Mouse (Mus musculus): ENCODE measurements around the gene Dand5. TPM values are rescaled to one million over a fixed set of nuclear protein-coding genes. Genes with fewer than 3 reads are reported as not detected.
A peak's percentile ranks its signal among the peaks of the same experiment; 100 is the strongest.

The Dand5 gene
- total and polyA plus RNA-seq, 3 experiments, result 7.6 to 12.3 (median 11.2) TPM

DNA sequence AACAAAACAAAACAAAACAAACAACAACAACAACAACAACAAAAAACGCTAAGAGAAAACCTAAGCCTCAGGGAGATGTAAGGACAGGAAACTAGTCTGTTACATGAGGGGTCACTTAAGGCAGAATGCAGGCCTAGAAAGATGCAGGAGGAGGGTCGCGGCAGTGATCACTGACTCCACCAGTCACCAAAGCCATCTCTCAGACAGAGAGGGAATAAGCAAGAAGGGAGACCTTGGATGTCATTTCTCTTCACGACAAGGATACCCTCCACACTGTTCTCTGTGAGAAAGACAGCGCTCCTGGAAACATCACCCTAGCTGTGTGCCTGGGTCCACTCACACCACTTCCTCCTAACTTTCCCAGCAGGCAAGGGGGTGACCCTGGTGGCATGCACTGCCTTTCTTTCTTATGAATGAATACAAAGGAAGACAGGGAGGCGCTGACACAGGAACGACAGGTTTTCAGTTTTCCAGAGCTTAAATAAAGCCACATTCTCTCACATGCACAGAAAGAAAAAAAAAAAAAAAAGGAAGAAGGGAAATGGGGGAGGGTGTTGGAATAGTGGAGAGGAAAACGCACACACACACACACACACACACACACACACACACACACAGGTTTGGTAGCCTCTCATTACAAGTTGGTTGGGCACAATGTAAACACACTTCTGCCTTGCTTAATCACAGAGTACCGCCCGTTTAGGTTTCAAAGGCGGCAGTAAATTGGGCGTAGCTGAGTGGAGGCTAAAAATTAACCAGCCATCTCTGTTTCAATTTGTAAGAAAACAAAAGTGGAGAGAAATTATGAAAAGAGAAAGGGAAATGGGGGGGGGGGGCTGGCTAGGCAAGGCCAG lies 52.3 kb downstream of the Dand5 start:
- Histone ChIP-seq H3K36me3 (ENCODE audit: control insufficient read depth, insufficient read depth, low read length) (no peaks in the 10 kb centered on the region), H3K79me2 (replicated peaks; ENCODE audit: control insufficient read depth, insufficient read depth, low read length) (peaks cover 2% of the 10 kb centered on the region; the same call in 1 of the 2 replicates), H3K27ac (no peak overlapping the region; the same call in 1 of the 2 replicates), H3K9ac (ENCODE audit: low read depth, low read length) (no peak overlapping the region), H3K4me3 (no peak overlapping the region), H3K27me3 (ENCODE audit: control insufficient read depth, insufficient read depth, low read length) (no peaks in the 10 kb centered on the region), H3K4me1 (ENCODE audit: control insufficient read depth, insufficient read depth, low read length) (peaks cover 11% of the 10 kb centered on the region)
- WGBS, result 56% methylated on average over 12 of the region's 12 CpGs
- no peak for DNase-seq
- intact Hi-C loops (cut with DNase I), result no loop called here
- TF ChIP-seq POLR2A (IDR thresholded peaks at IDR 0.05; ENCODE audit: insufficient read depth, low read depth, low read length), result no peak
- TF ChIP-seq EP300 (IDR thresholded peaks at IDR 0.05; ENCODE audit: insufficient read depth, low read depth, low read length), result no peak
- TF ChIP-seq CTCF (IDR thresholded peaks at IDR 0.05), result no peak

DNA sequence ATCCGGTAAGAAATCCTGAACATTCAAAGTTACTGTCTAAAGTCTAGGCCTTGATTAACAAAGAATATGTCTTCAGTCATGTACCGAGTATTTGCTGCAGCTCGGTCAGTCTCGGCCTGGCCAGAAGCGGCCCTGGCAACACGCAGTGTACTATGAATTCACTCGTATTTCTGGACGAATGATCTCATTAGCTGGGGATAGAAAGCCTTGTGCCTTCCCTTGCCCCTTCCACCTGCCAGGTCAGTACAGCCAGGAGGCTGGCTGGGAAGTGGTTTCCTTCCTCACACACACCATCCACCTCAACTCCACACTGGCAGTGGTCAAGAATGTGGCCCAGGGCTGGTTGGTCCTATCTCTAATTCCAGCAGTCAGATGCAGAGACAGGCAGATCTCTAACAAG lies 53.3 kb downstream of the Dand5 start:
- Histone ChIP-seq H3K27me3 (ENCODE audit: control insufficient read depth, insufficient read depth, low read length) (no peaks in the 10 kb centered on the region), H3K4me3 (no peak overlapping the region), H3K27ac (peak overlapping the region; percentile 55), H3K4me1 (ENCODE audit: control insufficient read depth, insufficient read depth, low read length) (peaks cover 6% of the 10 kb centered on the region; the same call in 1 of the 2 replicates), H3K79me2 (replicated peaks; ENCODE audit: control insufficient read depth, insufficient read depth, low read length) (peaks cover 2% of the 10 kb centered on the region; the same call in 1 of the 2 replicates), H3K9ac (ENCODE audit: low read depth, low read length) (no peak overlapping the region), H3K36me3 (ENCODE audit: control insufficient read depth, insufficient read depth, low read length) (no peaks in the 10 kb centered on the region)
- WGBS, result 72% methylated on average over 8 of the region's 8 CpGs
- DNase-seq, result peak in 1 of 2 experiments; percentile 59
- intact Hi-C loops (cut with DNase I), result no loop called here
- no peak for TF ChIP-seq CTCF (IDR thresholded peaks at IDR 0.05)
- TF ChIP-seq POLR2A (IDR thresholded peaks at IDR 0.05; ENCODE audit: insufficient read depth, low read depth, low read length), result no peak
- no peak for TF ChIP-seq EP300 (IDR thresholded peaks at IDR 0.05; ENCODE audit: insufficient read depth, low read depth, low read length)

DNA sequence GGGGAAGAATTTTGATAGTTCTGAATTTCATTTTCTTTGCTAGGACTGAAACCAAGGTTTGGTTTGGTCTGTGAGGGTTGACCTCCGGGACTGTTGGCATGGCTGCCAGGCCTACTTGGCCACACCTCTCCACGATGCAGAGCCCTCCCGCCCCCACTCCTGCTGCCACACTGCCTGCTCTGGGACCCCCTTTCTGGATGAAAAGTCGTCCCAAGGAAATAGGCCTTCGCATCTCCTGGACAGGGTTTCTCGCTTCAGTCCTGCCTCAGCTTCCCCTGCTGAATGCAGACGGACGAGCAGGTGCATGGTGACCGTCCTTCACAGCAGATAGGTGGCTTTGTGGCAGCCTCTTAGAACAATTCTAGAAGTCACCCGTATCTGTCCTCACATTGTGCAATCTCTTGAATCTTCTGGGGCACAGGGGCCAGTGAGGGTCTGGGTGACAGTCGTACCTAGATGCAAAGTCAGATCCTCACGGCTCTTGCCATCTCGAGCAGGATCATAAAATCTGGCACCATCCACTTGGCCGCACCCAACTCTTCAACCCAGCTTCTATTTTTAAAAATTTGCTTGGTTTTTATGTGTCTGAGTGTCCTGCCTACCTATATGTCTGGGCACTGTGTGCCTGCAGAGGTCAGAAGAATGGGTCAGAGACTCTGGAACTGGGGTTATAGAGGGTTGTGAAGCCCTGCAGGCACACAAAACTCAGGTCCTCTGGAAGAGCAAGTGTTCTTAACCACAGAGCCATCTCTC lies 54.1 kb downstream of the Dand5 start:
- Histone ChIP-seq H3K27ac (peak overlapping the region; percentile 55), H3K27me3 (ENCODE audit: control insufficient read depth, insufficient read depth, low read length) (no peaks in the 10 kb centered on the region), H3K4me3 (no peak overlapping the region), H3K79me2 (replicated peaks; ENCODE audit: control insufficient read depth, insufficient read depth, low read length) (peaks cover 2% of the 10 kb centered on the region), H3K36me3 (ENCODE audit: control insufficient read depth, insufficient read depth, low read length) (no peaks in the 10 kb centered on the region), H3K9ac (ENCODE audit: low read depth, low read length) (no peak overlapping the region), H3K4me1 (ENCODE audit: control insufficient read depth, insufficient read depth, low read length) (peaks cover 6% of the 10 kb centered on the region; the same call in 1 of the 2 replicates)
- no peak for TF ChIP-seq EP300 (IDR thresholded peaks at IDR 0.05; ENCODE audit: insufficient read depth, low read depth, low read length)
- no peak for TF ChIP-seq CTCF (IDR thresholded peaks at IDR 0.05)
- TF ChIP-seq POLR2A (IDR thresholded peaks at IDR 0.05; ENCODE audit: insufficient read depth, low read depth, low read length), result no peak
- intact Hi-C loops (cut with DNase I), result no loop called here
- no peak for DNase-seq
- 84% methylated on average over 14 of the region's 14 CpGs for WGBS

DNA sequence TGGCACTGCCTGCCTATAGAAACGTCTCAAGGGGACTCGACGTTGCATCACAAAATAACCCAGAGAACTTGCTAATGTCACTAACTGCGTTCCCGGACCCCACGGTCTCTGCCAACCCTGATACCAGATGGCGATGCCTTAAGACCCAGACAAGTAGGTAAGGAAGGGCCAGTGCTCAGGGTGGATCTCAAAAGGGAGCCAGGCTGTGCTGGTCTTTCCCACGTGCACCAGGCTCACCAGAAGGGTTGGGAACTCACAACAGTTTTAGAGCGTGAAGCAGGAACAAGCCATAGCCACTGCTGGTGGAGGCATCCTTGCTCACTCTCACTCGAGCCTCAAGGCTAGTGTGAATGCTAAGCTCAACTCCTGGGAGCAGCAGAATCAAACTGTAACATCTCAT lies 55.4 kb downstream of the Dand5 start:
- H3K27me3 ChIP-seq (ENCODE audit: control insufficient read depth, insufficient read depth, low read length), result no peaks in the 10 kb centered on the region
- intact Hi-C loops (cut with DNase I), result no loop called here
- H3K79me2 ChIP-seq (replicated peaks; ENCODE audit: control insufficient read depth, insufficient read depth, low read length), result no peaks in the 10 kb centered on the region; the same call in 1 of the 2 replicates
- no peak overlapping the region for H3K4me3 ChIP-seq
- peaks cover 4% of the 10 kb centered on the region; the same call in 1 of the 2 replicates for H3K4me1 ChIP-seq (ENCODE audit: control insufficient read depth, insufficient read depth, low read length)
- 85% methylated on average over 10 of the region's 10 CpGs for WGBS
- no peak for TF ChIP-seq EP300 (IDR thresholded peaks at IDR 0.05; ENCODE audit: insufficient read depth, low read depth, low read length)
- no peak for TF ChIP-seq CTCF (IDR thresholded peaks at IDR 0.05)
- H3K9ac ChIP-seq (ENCODE audit: low read depth, low read length), result no peak overlapping the region
- no peaks in the 10 kb centered on the region for H3K36me3 ChIP-seq (ENCODE audit: control insufficient read depth, insufficient read depth, low read length)
- DNase-seq, result no peak
- H3K27ac ChIP-seq, result no peak overlapping the region; the same call in 1 of the 2 replicates

DNA sequence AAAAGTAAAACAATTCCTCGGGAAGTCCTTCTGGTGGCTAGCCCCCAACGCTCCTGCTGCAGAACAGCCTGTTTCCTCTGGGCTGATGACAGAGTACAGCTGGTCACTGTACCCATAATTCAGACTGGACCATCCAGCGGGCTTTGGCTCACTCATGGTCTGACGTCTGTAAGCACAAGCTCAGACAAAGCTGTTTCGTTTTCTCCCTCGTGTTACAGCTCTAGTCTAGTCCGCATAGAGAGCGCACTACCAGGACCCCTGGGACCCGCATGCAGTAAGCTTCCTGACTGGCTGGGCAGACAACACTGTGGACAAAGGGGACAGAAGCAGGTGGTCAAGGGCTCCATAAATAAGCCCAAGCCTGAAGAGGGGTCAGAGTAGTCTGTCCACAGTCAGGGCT lies 56.2 kb downstream of the Dand5 start:
- intact Hi-C loops (cut with DNase I), result no loop called here
- Histone ChIP-seq H3K36me3 (ENCODE audit: control insufficient read depth, insufficient read depth, low read length) (no peaks in the 10 kb centered on the region), H3K79me2 (replicated peaks; ENCODE audit: control insufficient read depth, insufficient read depth, low read length) (no peaks in the 10 kb centered on the region; the same call in 1 of the 2 replicates), H3K4me1 (ENCODE audit: control insufficient read depth, insufficient read depth, low read length) (peaks cover 4% of the 10 kb centered on the region; the same call in 1 of the 2 replicates), H3K27me3 (ENCODE audit: control insufficient read depth, insufficient read depth, low read length) (no peaks in the 10 kb centered on the region), H3K4me3 (no peak overlapping the region), H3K9ac (ENCODE audit: low read depth, low read length) (no peak overlapping the region), H3K27ac (peak overlapping the region; percentile 41)
- WGBS, result 50% methylated on average over 9 of the region's 9 CpGs
- no peak for TF ChIP-seq EP300 (IDR thresholded peaks at IDR 0.05; ENCODE audit: insufficient read depth, low read depth, low read length)
- no peak for TF ChIP-seq POLR2A (IDR thresholded peaks at IDR 0.05; ENCODE audit: insufficient read depth, low read depth, low read length)
- TF ChIP-seq CTCF (IDR thresholded peaks at IDR 0.05), result no peak
- peak in 1 of 2 experiments; percentile 54 for DNase-seq

Data from heart, adult 2 months (tissue).